Mouse (Mus musculus) lung, embryonic 14.5 days (tissue): ENCODE results near the gene Ahcyl2. TPM values are rescaled to one million over a fixed set of nuclear protein-coding genes. Genes with fewer than 3 reads are reported as not detected.

ENCODE experiments used
- ATAC-seq: fragments of 200-750 bp; cut with Nextera tagmentation; 2 replicates; pipeline ENCODE4 v1.8.0; 2017; ENCODE audit warnings: mild to moderate bottlenecking, moderate TSS enrichment, moderate library complexity; ENCODE audit not compliant: insufficient read depth
- DNase-seq: peaks from one replicate; pipeline ENCODE4 v3.0.0-alpha.2; 2015
- H3K27ac ChIP-seq: fragments of 300-500 bp; sonication (generic); 2 replicates; pipeline ENCODE4 v1.5.1; 2014; ENCODE audit warnings: low read depth, mild to moderate bottlenecking, moderate library complexity
- H3K27me3 ChIP-seq: fragments of 300-500 bp; sonication (generic); 2 replicates; pipeline ENCODE4 v1.6.1; 2014; ENCODE audit warnings: low read length, control low read depth; ENCODE audit not compliant: insufficient read depth
- H3K36me3 ChIP-seq: fragments of 300-500 bp; sonication (generic); 2 replicates; pipeline ENCODE4 v1.6.1; 2014; ENCODE audit warnings: control low read depth; ENCODE audit not compliant: insufficient read depth
- H3K4me1 ChIP-seq: fragments of 300-500 bp; sonication (generic); 2 replicates; pipeline ENCODE4 v1.6.1; 2014; ENCODE audit warnings: antibody characterized with exemption, control low read depth; ENCODE audit not compliant: insufficient read depth
- H3K4me2 ChIP-seq: fragments of 300-500 bp; sonication (generic); 2 replicates; pipeline ENCODE4 v1.6.1; 2014; ENCODE audit warnings: mild to moderate bottlenecking
- H3K4me3 ChIP-seq: fragments of 300-500 bp; sonication (generic); 2 replicates; pipeline ENCODE4 v1.5.1; 2014; ENCODE audit warnings: low read depth, low read length
- H3K9ac ChIP-seq: fragments of 300-500 bp; sonication (generic); 2 replicates; pipeline ENCODE4 v1.6.1; 2014
- H3K9me3 ChIP-seq: fragments of 300-500 bp; sonication (generic); 2 replicates; pipeline ENCODE4 v1.6.1; 2016; ENCODE audit warnings: low read depth, low read length, control low read depth
- CTCF ChIP-seq: IDR thresholded peaks from 2 replicates; pipeline ENCODE4 v1.5.1; 2016; ENCODE audit warnings: antibody characterized with exemption, low read depth
- WGBS: fragments of 180-500 bp; shearing (Covaris S2); extraction: QIAGEN DNeasy Blood & Tissue Kit; methylation state at CpG from one replicate; pipeline ENCODE4 v1.1.7; 2014; 5-methylcytosine and 5-hydroxymethylcytosine counted together
- polyA plus RNA-seq: library from polyadenylated mRNA; unstranded; fragments of >200 nt; fragmentation: Nextera tagmentation; extraction: Ambion mirVana; gene quantifications from 2 replicates; pipeline ENCODE4 v1.2.1, GENCODE M21; 2014

Gene Ahcyl2
- polyA plus RNA-seq, 1 experiment from 2014 or later, result 12.4 TPM

DNA sequence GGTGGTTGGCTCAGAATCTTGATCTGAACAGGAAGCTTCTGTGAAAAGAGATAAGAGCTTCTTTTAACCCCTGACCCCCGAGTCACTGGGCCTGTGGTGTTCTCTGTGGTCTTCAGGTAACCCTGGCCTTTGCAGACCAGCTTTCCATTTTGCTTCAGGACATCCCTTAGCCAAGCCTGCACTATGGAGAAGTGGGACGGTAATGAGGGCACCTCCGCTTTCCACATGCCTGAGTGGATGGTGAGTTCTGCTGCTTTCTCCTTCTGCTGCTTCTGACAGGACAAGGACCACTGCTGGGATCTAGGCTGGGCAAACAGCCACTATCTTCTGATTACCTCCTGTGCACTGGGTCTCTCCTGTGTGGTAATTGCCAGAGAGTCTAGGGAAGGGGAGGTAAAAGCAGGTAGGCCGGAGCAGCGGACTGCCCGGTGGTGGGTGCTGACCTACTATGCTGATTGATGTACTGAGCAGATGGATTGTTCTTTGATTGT lies 86.1 kb downstream of the Ahcyl2 start:
- no peaks in the 10 kb centered on the region for H3K9me3 ChIP-seq
- DNase-seq (no peak), ATAC-seq (no peak)
- peak overlapping the region; percentile 52; the same call in 1 of the 2 replicates for H3K4me2 ChIP-seq
- no peak overlapping the region for H3K27ac ChIP-seq
- 77% methylated on average over 6 of the region's 6 CpGs for WGBS
- H3K4me3 ChIP-seq, result no peak overlapping the region; the same call in 1 of the 2 replicates
- no peaks in the 10 kb centered on the region for H3K27me3 ChIP-seq
- TF ChIP-seq CTCF, result no peak
- no peaks in the 10 kb centered on the region for H3K36me3 ChIP-seq
- peak overlapping the region; percentile 25; the same call in 1 of the 2 replicates for H3K9ac ChIP-seq
- H3K4me1 ChIP-seq, result 0 out of 2 replicates have a peak, but pooled peaks cover 3% of the 10 kb centered on the region

DNA sequence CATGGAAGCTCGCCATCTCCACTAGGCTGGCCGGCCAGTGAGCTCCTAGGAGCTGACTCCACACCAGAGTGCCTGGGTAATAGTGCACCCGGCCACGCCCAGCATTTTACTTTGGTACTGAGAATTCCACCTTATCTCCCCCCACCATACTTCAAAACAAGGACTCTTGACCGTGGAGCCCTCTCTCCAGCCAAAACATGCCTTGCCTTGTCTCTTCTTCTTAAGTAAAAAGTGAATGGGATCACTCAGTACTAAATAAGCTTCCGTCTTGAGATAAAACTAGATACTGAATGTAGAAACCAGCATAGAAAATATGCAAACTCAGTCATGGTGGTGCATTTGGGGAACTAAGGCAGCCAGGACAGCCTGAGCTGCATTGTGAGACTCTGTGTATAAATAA lies 90.8 kb downstream of the Ahcyl2 start:
- DNase-seq, result no peak

DNA sequence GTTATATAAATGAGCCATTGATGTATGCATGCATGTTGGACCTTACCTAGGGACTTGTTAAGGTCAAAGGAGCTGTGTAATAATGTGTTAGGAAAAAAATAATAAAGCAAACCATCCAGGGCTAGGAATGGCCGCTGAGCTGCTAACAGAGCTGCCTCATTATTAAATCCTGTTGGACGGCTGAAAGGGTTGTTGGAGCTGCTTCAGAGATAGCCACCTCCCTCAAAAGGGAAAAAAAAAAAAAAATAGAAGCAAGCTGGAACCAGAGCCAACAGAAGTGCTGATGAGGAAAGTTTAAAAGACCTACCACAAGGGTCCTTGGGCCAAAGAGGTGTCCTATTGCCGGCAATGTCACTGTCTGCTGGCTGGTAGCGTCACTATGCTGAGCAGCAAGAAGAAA lies 91.5 kb downstream of the Ahcyl2 start:
- DNase-seq (no peak), ATAC-seq (no peak)
- H3K4me2 ChIP-seq, result no peak overlapping the region
- H3K36me3 ChIP-seq, result no peaks in the 10 kb centered on the region
- H3K9ac ChIP-seq, result no peak overlapping the region
- H3K4me3 ChIP-seq, result no peak overlapping the region
- no peaks in the 10 kb centered on the region for H3K9me3 ChIP-seq
- no peaks in the 10 kb centered on the region for H3K27me3 ChIP-seq
- no peak overlapping the region for H3K27ac ChIP-seq
- whole genome bisulfite sequencing, result 56% methylated on average over 4 of the region's 4 CpGs
- 0 out of 2 replicates have a peak, but pooled peaks cover 3% of the 10 kb centered on the region for H3K4me1 ChIP-seq
- no peak for TF ChIP-seq CTCF

More for the DNA sequence above, 90.8 kb downstream of the Ahcyl2 start:
- Histone ChIP-seq H3K4me2 (no peak overlapping the region), H3K4me1 (0 out of 2 replicates have a peak, but pooled peaks cover 3% of the 10 kb centered on the region), H3K27me3 (no peaks in the 10 kb centered on the region), H3K9ac (no peak overlapping the region), H3K4me3 (no peak overlapping the region), H3K27ac (no peak overlapping the region), H3K36me3 (no peaks in the 10 kb centered on the region), H3K9me3 (no peaks in the 10 kb centered on the region)
- TF ChIP-seq CTCF, result no peak
- WGBS, result 50% methylated on average over 6 of the region's 6 CpGs
- no peak for ATAC-seq

DNA sequence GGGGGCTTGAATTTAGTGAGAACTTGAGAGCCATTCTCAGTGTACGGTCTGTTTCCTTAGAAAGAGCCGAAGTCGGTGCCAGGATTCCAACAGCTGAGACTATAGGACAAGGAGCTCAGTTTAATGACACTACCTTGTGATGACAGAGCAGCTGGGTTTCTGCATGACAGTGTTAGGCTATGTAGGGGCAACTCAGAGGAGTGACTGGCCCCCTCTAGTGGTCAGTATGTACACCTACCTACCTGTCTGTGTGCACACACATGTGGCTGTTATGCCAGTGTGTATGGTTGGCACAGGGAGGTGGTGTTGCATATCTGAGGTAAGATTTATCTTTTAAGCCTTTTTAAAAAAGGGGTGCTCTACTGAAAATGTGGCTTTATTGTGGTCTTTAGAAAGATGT lies 92.4 kb downstream of the Ahcyl2 start:
- H3K27ac ChIP-seq, result no peak overlapping the region
- no peaks in the 10 kb centered on the region for H3K27me3 ChIP-seq
- ATAC-seq (0 out of 2 replicates have a peak, but pooled peaks have one; percentile 44), DNase-seq (peak; percentile 31)
- H3K4me2 ChIP-seq, result no peak overlapping the region
- TF ChIP-seq CTCF, result peak; percentile 70
- WGBS, result 89% methylated on average over 3 of the region's 3 CpGs
- H3K4me3 ChIP-seq, result no peak overlapping the region
- H3K36me3 ChIP-seq, result no peaks in the 10 kb centered on the region
- no peak overlapping the region for H3K9ac ChIP-seq
- no peaks in the 10 kb centered on the region for H3K9me3 ChIP-seq
- H3K4me1 ChIP-seq, result 0 out of 2 replicates have a peak, but pooled peaks cover 3% of the 10 kb centered on the region

DNA sequence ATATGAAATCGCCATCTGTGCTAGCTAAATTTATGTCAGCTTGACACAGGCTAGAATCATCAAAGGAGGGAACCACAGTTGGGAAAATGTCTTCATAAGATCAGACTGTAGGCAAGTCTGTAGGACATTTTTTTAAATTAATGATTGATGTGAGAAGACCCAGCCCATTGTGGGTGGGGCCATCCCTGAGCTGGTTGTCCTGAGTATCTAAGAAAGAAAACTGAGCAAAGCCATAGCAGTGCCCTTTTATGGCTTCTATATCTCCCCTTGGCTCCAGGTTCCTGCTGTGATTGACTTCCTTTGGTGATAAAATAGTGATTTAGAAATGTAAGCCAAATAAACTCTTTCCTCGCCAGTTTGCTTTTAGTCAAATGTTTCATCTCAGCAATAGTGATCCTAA lies 97.1 kb downstream of the Ahcyl2 start:
- WGBS, result 87% methylated on average over 2 of the region's 2 CpGs
- no peak for DNase-seq
- no peak for TF ChIP-seq CTCF
- Histone ChIP-seq H3K4me3 (no peak overlapping the region), H3K27ac (no peak overlapping the region), H3K36me3 (no peaks in the 10 kb centered on the region), H3K4me2 (no peak overlapping the region), H3K9ac (no peak overlapping the region), H3K27me3 (no peaks in the 10 kb centered on the region), H3K9me3 (no peaks in the 10 kb centered on the region), H3K4me1 (no peaks in the 10 kb centered on the region)
- ATAC-seq, result no peak

DNA sequence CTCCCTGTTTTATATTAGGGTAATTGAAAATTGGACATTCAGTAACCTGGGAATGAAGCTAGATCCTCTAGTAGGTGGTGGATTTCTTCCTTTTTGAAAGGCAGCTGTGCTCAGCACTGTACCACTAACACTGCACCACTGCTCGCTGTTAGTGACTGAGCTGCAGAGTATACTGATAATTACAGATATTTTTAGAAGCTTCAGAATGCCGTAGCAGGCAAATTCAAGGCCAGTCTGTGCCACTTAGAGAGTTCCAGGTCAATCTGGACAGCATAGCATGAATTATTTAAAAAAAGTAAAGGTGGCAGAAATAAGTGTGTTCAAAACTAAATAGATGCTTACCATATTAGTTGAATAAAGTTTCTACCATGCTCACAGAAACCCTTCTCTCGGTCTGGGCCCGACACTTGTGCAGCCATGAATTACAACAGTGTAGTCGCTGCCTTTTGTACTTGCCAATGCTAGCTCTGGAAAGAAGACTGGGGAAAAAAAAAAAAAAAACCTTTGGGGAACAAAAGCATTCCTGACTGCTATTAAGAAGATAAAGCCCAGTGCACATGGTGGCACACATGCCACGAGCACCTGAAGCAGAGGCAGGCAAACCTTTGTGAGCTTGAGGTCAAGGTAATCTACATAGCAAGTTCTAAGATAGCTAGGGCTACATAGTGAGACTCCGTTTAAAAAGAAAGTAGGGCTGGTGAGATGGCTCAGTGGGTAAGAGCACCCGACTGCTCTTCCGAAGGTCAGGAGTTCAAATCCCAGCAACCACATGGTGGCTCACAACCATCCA lies 99.3 kb downstream of the Ahcyl2 start:
- TF ChIP-seq CTCF, result no peak
- H3K9me3 ChIP-seq, result no peaks in the 10 kb centered on the region
- H3K4me1 ChIP-seq, result no peaks in the 10 kb centered on the region
- DNase-seq (no peak), ATAC-seq (no peak)
- H3K4me2 ChIP-seq, result no peak overlapping the region
- no peak overlapping the region for H3K9ac ChIP-seq
- H3K27me3 ChIP-seq, result no peaks in the 10 kb centered on the region
- no peak overlapping the region for H3K4me3 ChIP-seq
- no peak overlapping the region for H3K27ac ChIP-seq
- 82% methylated on average over 9 of the region's 9 CpGs for WGBS
- H3K36me3 ChIP-seq, result no peaks in the 10 kb centered on the region

DNA sequence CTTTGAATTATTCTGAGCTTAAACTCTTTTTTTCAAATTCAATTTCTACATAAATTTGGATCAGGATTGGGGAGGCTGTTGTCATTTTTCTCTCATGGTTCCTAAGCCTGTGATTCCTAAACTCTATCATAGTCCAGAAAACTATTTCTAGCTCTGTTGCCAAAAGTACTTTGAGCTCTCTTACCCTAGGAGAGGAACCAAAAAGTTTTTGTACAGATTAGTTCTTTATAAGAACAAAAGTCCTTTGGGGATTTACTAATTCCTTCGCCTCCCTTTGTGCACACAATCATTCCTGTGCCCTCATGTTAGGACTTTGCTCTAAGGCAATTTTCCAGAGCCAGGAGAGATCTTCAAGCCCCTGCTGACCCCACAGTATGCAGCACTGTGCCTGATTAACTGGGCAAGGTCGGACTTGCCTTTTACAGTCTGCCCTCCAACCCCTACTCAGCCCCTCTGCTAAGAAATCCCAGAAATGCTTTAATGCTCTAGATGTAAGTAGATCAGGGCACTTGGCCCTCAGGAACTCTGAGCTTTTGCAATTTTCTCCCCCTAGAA lies 100.6 kb downstream of the Ahcyl2 start:
- Histone ChIP-seq H3K4me2 (no peak overlapping the region), H3K27ac (no peak overlapping the region), H3K9ac (no peak overlapping the region), H3K4me3 (no peak overlapping the region), H3K4me1 (no peaks in the 10 kb centered on the region), H3K9me3 (no peaks in the 10 kb centered on the region), H3K36me3 (no peaks in the 10 kb centered on the region), H3K27me3 (no peaks in the 10 kb centered on the region)
- no peak for TF ChIP-seq CTCF
- ATAC-seq (no peak), DNase-seq (no peak)
- WGBS, result 83% methylated on average over 2 of the region's 2 CpGs
